Mouse (Mus musculus) thymus, adult 2 months (tissue): ENCODE data around the gene Dgkd. TPM values are rescaled to one million over a fixed set of nuclear protein-coding genes. Genes with fewer than 3 reads are reported as not detected.

Experiments
- DNase-seq: peaks from one replicate; pipeline ENCODE4 v3.0.0; 2021
- H3K27ac ChIP-seq: fragments of 200-500 bp; 2 replicates; pipeline ENCODE4 v1.5.1; 2012; ENCODE audit warnings: low read length, control low read depth; ENCODE audit not compliant: control insufficient read depth, insufficient read depth
- H3K27me3 ChIP-seq: fragments of 200-500 bp; 2 replicates; pipeline ENCODE4 v1.6.1; 2012; ENCODE audit warnings: mild to moderate bottlenecking, low read length, moderate library complexity, mixed read lengths; ENCODE audit not compliant: control insufficient read depth, insufficient read depth
- H3K36me3 ChIP-seq: fragments of 200-500 bp; 2 replicates; pipeline ENCODE4 v1.6.1; 2012; ENCODE audit warnings: mild to moderate bottlenecking, low read length, moderate library complexity; ENCODE audit not compliant: control insufficient read depth, insufficient read depth
- H3K4me1 ChIP-seq: fragments of 200-500 bp; replicated peaks from 2 replicates; pipeline ENCODE4 v1.6.1; 2012; ENCODE audit warnings: low read length; ENCODE audit not compliant: control insufficient read depth, insufficient read depth
- H3K4me3 ChIP-seq: fragments of 200-500 bp; 2 replicates; pipeline ENCODE4 v1.5.1; 2012; ENCODE audit warnings: mild to moderate bottlenecking, low read length, control low read depth, moderate library complexity; ENCODE audit not compliant: control insufficient read depth, insufficient read depth
- CTCF ChIP-seq: fragments of 200-500 bp; IDR thresholded peaks from 2 replicates; pipeline ENCODE4 v1.5.1; 2012; ENCODE audit warnings: mild to moderate bottlenecking, control low read depth, low read length, moderate library complexity, borderline replicate concordance; ENCODE audit not compliant: control insufficient read depth, poor library complexity, insufficient read depth; ENCODE audit errors: extremely low read depth
- POLR2A ChIP-seq: fragments of 200-500 bp; IDR thresholded peaks from 2 replicates; pipeline ENCODE4 v1.6.1; 2012; ENCODE audit warnings: mild to moderate bottlenecking, low read length, control low read depth, moderate library complexity; ENCODE audit not compliant: control insufficient read depth, poor library complexity, insufficient read depth; ENCODE audit errors: extremely low read depth
- WGBS: fragments of 180-500 bp; shearing (Covaris S2); methylation state at CpG from one replicate; pipeline ENCODE4 v1.1.7; 2018; 5-methylcytosine and 5-hydroxymethylcytosine counted together
- polyA plus RNA-seq: library from polyadenylated mRNA; depleted of rRNA; stranded (reverse); fragments of >200 nt; gene quantifications from 2 replicates; pipeline ENCODE4 v1.2.3, GENCODE M21; 2012

Gene Dgkd
- polyA plus RNA-seq, 1 experiment, result 182 TPM

DNA sequence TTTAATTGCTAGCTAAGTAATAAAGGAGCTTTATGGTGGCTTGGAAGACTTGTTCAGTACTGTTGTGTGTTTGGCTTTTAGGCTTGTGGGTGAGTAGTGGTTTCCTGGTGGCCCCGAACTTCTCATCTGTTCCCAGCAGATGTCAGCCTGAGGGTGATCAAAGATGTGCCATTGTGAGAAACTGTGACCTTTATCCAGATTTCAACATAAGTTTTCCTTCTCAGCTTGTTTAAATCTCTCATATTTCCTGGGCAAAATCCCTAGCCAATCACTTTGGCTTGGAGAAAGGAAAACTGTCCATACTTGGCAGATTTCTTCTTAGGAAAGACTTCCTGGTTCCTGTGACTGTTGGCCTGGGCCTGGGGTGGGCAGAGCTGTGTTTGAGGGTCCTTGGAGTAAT is 37.9 kb downstream of the Dgkd start:
- 0% methylated on average over 1 of the region's 1 CpGs for WGBS
- TF ChIP-seq POLR2A (no peak), CTCF (no peak)
- Histone ChIP-seq H3K4me3 (no peak overlapping the region), H3K4me1 (peaks cover 9% of the 10 kb centered on the region), H3K27ac (no peak overlapping the region), H3K36me3 (peaks cover 20% of the 10 kb centered on the region), H3K27me3 (no peaks in the 10 kb centered on the region)
- no peak for DNase-seq

GRCm38 (mm10) chr1:87891634-87892033 is 38.5 kb downstream of the Dgkd start:
- peaks cover 9% of the 10 kb centered on the region for H3K4me1 ChIP-seq
- no peak for DNase-seq
- peaks cover 16% of the 10 kb centered on the region for H3K36me3 ChIP-seq
- TF ChIP-seq POLR2A, result no peak
- no peak for TF ChIP-seq CTCF
- 74% methylated on average over 4 of the region's 4 CpGs for WGBS
- no peak overlapping the region for H3K27ac ChIP-seq
- no peak overlapping the region for H3K4me3 ChIP-seq
- H3K27me3 ChIP-seq, result no peaks in the 10 kb centered on the region

DNA sequence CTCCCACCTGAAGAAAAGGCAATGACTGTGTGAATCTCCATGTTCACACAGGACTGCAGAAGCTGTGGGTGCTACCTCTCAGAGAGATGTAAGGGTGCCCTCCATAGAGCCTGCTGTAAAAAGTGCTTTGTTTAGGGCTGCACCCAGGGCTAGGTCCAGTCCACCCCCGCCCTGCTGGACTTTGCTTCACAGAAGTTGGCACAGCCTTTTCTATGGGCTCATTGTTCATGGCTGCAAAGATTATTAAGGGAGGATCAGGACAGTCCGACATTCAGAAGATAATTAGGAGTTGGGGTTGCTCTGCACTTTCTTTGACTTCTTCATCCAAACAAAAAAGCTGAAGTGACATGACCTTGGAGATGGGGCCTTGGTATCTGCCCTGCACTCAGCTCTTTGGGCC is 39.4 kb downstream of the Dgkd start:
- DNase-seq, result no peak
- Histone ChIP-seq H3K36me3 (peaks cover 13% of the 10 kb centered on the region), H3K4me1 (peaks cover 9% of the 10 kb centered on the region), H3K27ac (no peak overlapping the region), H3K4me3 (no peak overlapping the region), H3K27me3 (no peaks in the 10 kb centered on the region)
- WGBS, result 98% methylated on average over 2 of the region's 2 CpGs
- TF ChIP-seq CTCF (no peak), POLR2A (no peak)

DNA sequence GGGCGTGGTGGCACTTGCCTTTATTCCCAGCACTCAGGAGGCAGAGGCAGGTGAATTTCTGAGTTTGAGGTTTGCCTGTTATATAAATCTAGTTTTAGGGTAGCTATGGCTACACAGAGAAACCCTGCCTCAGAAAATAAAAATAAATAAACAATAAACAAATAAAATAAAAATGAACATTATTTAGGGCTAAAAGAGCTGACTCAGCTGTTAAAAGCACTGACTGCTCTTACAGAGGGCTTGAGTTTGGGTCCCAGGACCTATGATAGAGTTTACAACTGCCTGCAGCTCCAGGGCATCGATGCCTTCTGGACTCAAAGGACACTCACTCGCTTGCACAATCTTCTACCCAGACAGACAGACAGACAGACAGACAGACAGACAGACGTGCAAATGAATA is 40.3 kb downstream of the Dgkd start:
- DNase-seq, result no peak
- TF ChIP-seq CTCF (no peak), POLR2A (no peak)
- Histone ChIP-seq H3K4me1 (peaks cover 11% of the 10 kb centered on the region), H3K4me3 (no peak overlapping the region), H3K27ac (no peak overlapping the region), H3K27me3 (no peaks in the 10 kb centered on the region), H3K36me3 (peaks cover 7% of the 10 kb centered on the region; the same call in 1 of the 2 replicates)
- WGBS, result 97% methylated on average over 4 of the region's 4 CpGs

GRCm38 (mm10) chr1:87896921-87897320 is 43.8 kb downstream of the Dgkd start:
- Histone ChIP-seq H3K36me3 (no peaks in the 10 kb centered on the region; the same call in 1 of the 2 replicates), H3K27ac (no peak overlapping the region)

GRCm38 (mm10) chr1:87899701-87900100 is 46.6 kb downstream of the Dgkd start:
- Histone ChIP-seq H3K27ac (peak overlapping the region; percentile 93), H3K4me1 (peaks cover 31% of the 10 kb centered on the region), H3K27me3 (no peaks in the 10 kb centered on the region), H3K36me3 (no peaks in the 10 kb centered on the region; the same call in 1 of the 2 replicates), H3K4me3 (no peak overlapping the region)
- WGBS, result 10% methylated on average over 2 of the region's 2 CpGs
- TF ChIP-seq POLR2A (no peak), CTCF (no peak)
- peak; percentile 68 for DNase-seq

More at GRCm38 (mm10) chr1:87896921-87897320, 43.8 kb downstream of the Dgkd start:
- Histone ChIP-seq H3K4me3 (no peak overlapping the region), H3K4me1 (peaks cover 25% of the 10 kb centered on the region), H3K27me3 (no peaks in the 10 kb centered on the region)
- DNase-seq, result no peak
- TF ChIP-seq POLR2A (no peak), CTCF (no peak)
- WGBS, result 97% methylated on average over 2 of the region's 2 CpGs

DNA sequence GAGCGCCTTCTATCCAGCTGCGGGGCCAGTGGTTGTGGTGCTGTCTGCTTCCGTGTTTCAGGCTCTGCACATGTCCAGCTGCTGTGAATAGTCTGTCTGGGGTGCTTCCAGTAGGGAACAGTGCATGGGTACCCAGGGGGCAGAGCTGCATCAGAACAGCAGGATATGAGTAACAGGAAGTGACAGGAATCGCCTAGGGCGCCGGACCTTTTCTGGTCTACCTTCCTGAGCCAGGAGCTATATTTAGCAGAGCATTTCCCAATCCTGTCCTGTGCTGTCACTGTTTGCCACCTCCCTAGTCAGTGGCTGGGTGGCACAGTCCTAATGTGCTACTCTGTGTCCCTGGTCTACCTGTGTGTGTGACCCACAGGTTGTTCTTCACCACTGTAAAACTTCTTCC is 47.9 kb downstream of the Dgkd start:
- 45% methylated on average over 6 of the region's 6 CpGs for WGBS
- DNase-seq, result peak; percentile 36
- Histone ChIP-seq H3K27me3 (no peaks in the 10 kb centered on the region), H3K4me1 (peaks cover 31% of the 10 kb centered on the region), H3K27ac (peak overlapping the region; percentile 69), H3K4me3 (no peak overlapping the region), H3K36me3 (no peaks in the 10 kb centered on the region; the same call in 1 of the 2 replicates)
- TF ChIP-seq POLR2A (no peak), CTCF (no peak)
